Mouse (Mus musculus): ENCODE data around the gene Saa3. TPM values are rescaled to one million over a fixed set of nuclear protein-coding genes. Genes with fewer than 3 reads are reported as not detected.
"Not testable (repeated sequence)": the region's sequence is repeated elsewhere in the genome, so short reads cannot be mapped to it uniquely, and the experiment has no call there.

The Saa3 gene
- polyA plus RNA-seq, 1 experiment from 2014 or later, result 0.08 TPM

- Histone ChIP-seq H3K4me1 (replicated peaks; ENCODE audit: control insufficient read depth, insufficient read depth, low read length) (no peaks in the 10 kb centered on the region), H3K9me3 (ENCODE audit: control insufficient read depth, low read length) (0 out of 2 replicates have a peak, but pooled peaks cover 2% of the 10 kb centered on the region), H3K4me2 (replicated peaks) (no peak overlapping the region), H3K4me3 (replicated peaks; ENCODE audit: low read length) (no peak overlapping the region), H3K27ac (no peak overlapping the region), H3K36me3 (replicated peaks; ENCODE audit: control insufficient read depth, insufficient read depth) (no peaks in the 10 kb centered on the region), H3K9ac (no peak overlapping the region), H3K27me3 (ENCODE audit: control insufficient read depth, insufficient read depth, low read length) (no peaks in the 10 kb centered on the region)
- DNase-seq (ENCODE audit: low spot score) (no peak), ATAC-seq (ENCODE audit: low FRiP score) (no peak)
Observed at GRCm38 (mm10) chr7:46680732-46681131, 34.8 kb downstream of the Saa3 start.

GRCm38 (mm10) chr7:46679044-46679443, 36.5 kb downstream of the Saa3 start:
- not testable (repeated sequence) for H3K4me3 ChIP-seq (replicated peaks; ENCODE audit: low read length); H3K4me2 ChIP-seq (replicated peaks); H3K27ac ChIP-seq; ATAC-seq (ENCODE audit: low FRiP score); H3K9ac ChIP-seq; H3K27me3 ChIP-seq (ENCODE audit: control insufficient read depth, insufficient read depth, low read length); DNase-seq (ENCODE audit: low spot score); H3K9me3 ChIP-seq (ENCODE audit: control insufficient read depth, low read length); H3K4me1 ChIP-seq (replicated peaks; ENCODE audit: control insufficient read depth, insufficient read depth, low read length); H3K36me3 ChIP-seq (replicated peaks; ENCODE audit: control insufficient read depth, insufficient read depth)
- WGBS, result 83% methylated on average over 7 of the region's 7 CpGs

DNA sequence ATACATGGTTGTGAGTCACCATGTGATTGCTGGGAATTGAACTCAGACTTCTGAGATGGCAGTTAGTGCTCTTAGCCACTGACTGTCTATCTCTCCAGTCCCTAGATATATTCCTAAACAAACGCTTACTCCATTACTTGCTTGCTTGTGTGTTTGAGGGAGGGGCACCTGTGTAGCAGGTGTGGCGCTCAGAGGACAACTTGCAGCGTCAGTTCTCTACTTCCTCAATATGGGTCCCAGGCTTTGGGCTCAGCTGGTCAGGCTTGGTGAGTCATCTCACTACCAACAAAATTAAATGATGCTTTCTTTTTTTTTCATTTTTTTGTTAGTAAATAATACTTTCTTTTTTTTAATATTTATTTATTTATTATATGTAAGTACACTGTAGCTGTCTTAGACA, 37.1 kb downstream of the Saa3 start:
- Histone ChIP-seq H3K36me3 (replicated peaks; ENCODE audit: control insufficient read depth, insufficient read depth) (no peaks in the 10 kb centered on the region), H3K9ac (no peak overlapping the region), H3K27ac (no peak overlapping the region), H3K4me1 (replicated peaks; ENCODE audit: control insufficient read depth, insufficient read depth, low read length) (no peaks in the 10 kb centered on the region), H3K4me2 (replicated peaks) (no peak overlapping the region), H3K9me3 (ENCODE audit: control insufficient read depth, low read length) (0 out of 2 replicates have a peak, but pooled peaks cover 2% of the 10 kb centered on the region), H3K4me3 (replicated peaks; ENCODE audit: low read length) (no peak overlapping the region), H3K27me3 (ENCODE audit: control insufficient read depth, insufficient read depth, low read length) (no peaks in the 10 kb centered on the region)
- ATAC-seq (ENCODE audit: low FRiP score) (no peak), DNase-seq (ENCODE audit: low spot score) (no peak)
- WGBS, result 94% methylated on average over 3 of the region's 3 CpGs

DNA sequence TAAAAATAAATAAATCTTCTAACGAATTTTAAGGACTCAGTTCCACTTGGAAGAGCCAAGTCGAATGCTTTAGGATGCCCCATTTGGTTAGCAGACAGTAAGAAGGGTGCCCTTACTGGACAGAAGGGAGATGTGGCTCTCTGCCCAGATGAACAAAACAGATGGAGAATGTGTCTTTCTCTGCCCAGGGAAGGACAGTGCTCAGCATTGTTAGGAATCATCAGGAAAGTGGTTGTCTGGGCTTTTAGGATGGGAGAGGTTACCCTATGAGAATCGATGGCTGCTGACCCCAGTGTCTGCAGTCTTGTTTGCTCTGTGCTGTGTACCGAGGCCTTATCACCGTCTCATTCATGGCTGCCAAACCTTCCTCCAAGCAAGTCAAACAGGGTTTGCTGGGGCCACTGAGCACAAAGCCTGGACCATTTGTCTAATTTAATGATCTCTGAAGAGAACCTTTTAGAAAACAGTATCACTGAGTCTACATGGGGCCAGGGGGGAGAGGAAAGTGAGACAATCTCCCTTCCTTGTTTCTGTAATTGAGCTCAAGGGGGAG, 38.6 kb downstream of the Saa3 start:
- Histone ChIP-seq H3K9ac (no peak overlapping the region), H3K36me3 (replicated peaks; ENCODE audit: control insufficient read depth, insufficient read depth) (no peaks in the 10 kb centered on the region), H3K4me1 (replicated peaks; ENCODE audit: control insufficient read depth, insufficient read depth, low read length) (no peaks in the 10 kb centered on the region), H3K4me3 (replicated peaks; ENCODE audit: low read length) (no peak overlapping the region), H3K27me3 (ENCODE audit: control insufficient read depth, insufficient read depth, low read length) (no peaks in the 10 kb centered on the region), H3K27ac (no peak overlapping the region), H3K4me2 (replicated peaks) (no peak overlapping the region), H3K9me3 (ENCODE audit: control insufficient read depth, low read length) (no peaks in the 10 kb centered on the region)
- no peak for ATAC-seq (ENCODE audit: low FRiP score)
- no peak for DNase-seq (ENCODE audit: low spot score)
- 63% methylated on average over 5 of the region's 5 CpGs for WGBS

DNA sequence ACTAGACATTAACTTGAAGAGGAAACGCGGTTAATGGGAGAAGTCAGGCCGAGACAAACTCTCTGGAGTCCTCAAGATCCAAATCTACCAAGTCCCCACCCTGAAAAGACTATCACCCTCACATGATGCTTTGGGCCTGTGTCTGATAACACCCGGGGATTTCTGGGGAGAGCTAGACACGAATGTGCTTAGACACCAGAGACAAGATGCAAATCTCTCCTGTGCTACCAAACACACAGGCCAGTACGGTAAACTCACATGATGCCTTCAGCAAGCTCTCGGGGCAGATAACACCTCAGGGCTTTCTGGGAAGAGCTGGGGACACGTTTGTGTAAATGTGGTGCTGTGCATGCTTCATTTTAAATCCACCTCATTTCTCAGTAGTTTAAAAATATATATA, 39.6 kb downstream of the Saa3 start:
- no peaks in the 10 kb centered on the region for H3K27me3 ChIP-seq (ENCODE audit: control insufficient read depth, insufficient read depth, low read length)
- no peak overlapping the region for H3K4me3 ChIP-seq (replicated peaks; ENCODE audit: low read length)
- H3K9ac ChIP-seq, result no peak overlapping the region
- ATAC-seq (ENCODE audit: low FRiP score) (no peak), DNase-seq (ENCODE audit: low spot score) (no peak)
- no peak overlapping the region for H3K27ac ChIP-seq
- H3K36me3 ChIP-seq (replicated peaks; ENCODE audit: control insufficient read depth, insufficient read depth), result no peaks in the 10 kb centered on the region
- H3K4me1 ChIP-seq (replicated peaks; ENCODE audit: control insufficient read depth, insufficient read depth, low read length), result no peaks in the 10 kb centered on the region
- 87% methylated on average over 8 of the region's 8 CpGs for WGBS
- H3K4me2 ChIP-seq (replicated peaks), result no peak overlapping the region
- H3K9me3 ChIP-seq (ENCODE audit: control insufficient read depth, low read length), result no peaks in the 10 kb centered on the region

DNA sequence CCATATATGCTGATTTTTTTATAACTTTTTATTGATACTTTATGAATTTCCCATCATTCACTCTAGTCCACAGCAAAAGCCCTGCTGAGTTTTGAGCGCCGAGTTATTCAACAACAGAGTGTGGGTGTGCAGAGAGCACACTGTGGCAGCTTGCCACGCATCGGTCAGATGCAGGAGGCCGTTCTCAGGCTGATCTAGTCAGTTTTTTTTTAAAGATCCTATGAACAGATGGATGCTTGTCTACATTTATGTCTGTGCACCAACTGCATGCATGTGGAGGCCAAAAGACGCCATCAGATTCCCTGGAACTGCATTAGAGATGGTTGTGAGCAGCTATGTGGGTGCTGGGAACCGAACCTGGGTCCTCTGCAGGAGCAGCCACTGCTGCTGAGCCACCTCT, 40.4 kb downstream of the Saa3 start:
- no peak overlapping the region for H3K9ac ChIP-seq
- H3K4me1 ChIP-seq (replicated peaks; ENCODE audit: control insufficient read depth, insufficient read depth, low read length), result no peaks in the 10 kb centered on the region
- DNase-seq (ENCODE audit: low spot score) (no peak), ATAC-seq (ENCODE audit: low FRiP score) (no peak)
- no peaks in the 10 kb centered on the region for H3K27me3 ChIP-seq (ENCODE audit: control insufficient read depth, insufficient read depth, low read length)
- 90% methylated on average over 7 of the region's 7 CpGs for WGBS
- H3K4me3 ChIP-seq (replicated peaks; ENCODE audit: low read length), result no peak overlapping the region
- no peak overlapping the region for H3K27ac ChIP-seq
- H3K36me3 ChIP-seq (replicated peaks; ENCODE audit: control insufficient read depth, insufficient read depth), result no peaks in the 10 kb centered on the region
- H3K9me3 ChIP-seq (ENCODE audit: control insufficient read depth, low read length), result no peaks in the 10 kb centered on the region
- H3K4me2 ChIP-seq (replicated peaks), result no peak overlapping the region

- H3K4me3 ChIP-seq (replicated peaks; ENCODE audit: low read length), result no peak within 1 kb of the TSS
- peaks cover 3% of the 10 kb centered on the region; the same call in 1 of the 2 replicates for H3K4me1 ChIP-seq (replicated peaks; ENCODE audit: control insufficient read depth, insufficient read depth, low read length)
- H3K9me3 ChIP-seq (ENCODE audit: control insufficient read depth, low read length), result no peaks in the 10 kb centered on the region
- H3K9ac ChIP-seq, result no peak within 1 kb of the TSS
- WGBS, result 67% methylated on average over 10 of the region's 10 CpGs
- no peak within 1 kb of the TSS for H3K4me2 ChIP-seq (replicated peaks)
- H3K27ac ChIP-seq, result no peak within 1 kb of the TSS
- H3K27me3 ChIP-seq (ENCODE audit: control insufficient read depth, insufficient read depth, low read length), result no peaks in the 10 kb centered on the region
- no peaks in the 10 kb centered on the region for H3K36me3 ChIP-seq (replicated peaks; ENCODE audit: control insufficient read depth, insufficient read depth)
- DNase-seq (ENCODE audit: low spot score) (no peak), ATAC-seq (ENCODE audit: low FRiP score) (no peak)
Observed at GRCm38 (mm10) chr7:46672160-46672672, 43.3 kb downstream of the Saa3 start, which contains the start of gene Tph1. TSS of gene Tph1 (minus strand) at chr7:46672537.

- H3K9me3 ChIP-seq (ENCODE audit: control insufficient read depth, low read length), result no peaks in the 10 kb centered on the region
- DNase-seq (ENCODE audit: low spot score), result no peak
- H3K36me3 ChIP-seq (replicated peaks; ENCODE audit: control insufficient read depth, insufficient read depth), result no peaks in the 10 kb centered on the region
- ATAC-seq (ENCODE audit: low FRiP score), result no peak
- no peak overlapping the region; the same call in 1 of the 2 replicates for H3K4me3 ChIP-seq (replicated peaks; ENCODE audit: low read length)
- 1% methylated on average over 21 of the region's 21 CpGs for WGBS
- no peak overlapping the region for H3K27ac ChIP-seq
- peak overlapping the region; percentile 44 for H3K4me2 ChIP-seq (replicated peaks)
- H3K4me1 ChIP-seq (replicated peaks; ENCODE audit: control insufficient read depth, insufficient read depth, low read length), result peaks cover 5% of the 10 kb centered on the region; the same call in 1 of the 2 replicates
- peaks cover 13% of the 10 kb centered on the region; the same call in 1 of the 2 replicates for H3K27me3 ChIP-seq (ENCODE audit: control insufficient read depth, insufficient read depth, low read length)
- H3K9ac ChIP-seq, result no peak overlapping the region
Observed at GRCm38 (mm10) chr7:46667256-46667655, 48.2 kb downstream of the Saa3 start.

DNA sequence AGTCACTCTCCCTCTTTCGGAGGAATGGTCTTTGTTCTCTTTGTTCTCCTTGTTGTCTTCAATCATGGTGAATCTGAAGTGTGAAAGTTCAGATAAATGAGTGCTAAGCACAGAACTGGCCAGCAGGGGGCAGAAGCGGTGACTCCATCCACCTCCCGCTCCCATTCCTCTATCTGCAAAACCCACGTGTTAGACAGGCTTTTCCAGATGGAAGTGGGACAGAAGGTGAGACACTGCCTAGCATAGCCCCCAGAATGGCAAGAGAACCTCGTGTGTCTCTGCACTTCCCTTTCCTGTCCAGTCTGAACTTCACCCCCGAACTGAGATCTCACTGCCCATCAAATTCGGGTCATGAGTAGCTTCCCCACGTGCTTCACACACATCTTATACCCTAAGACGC, 50.3 kb downstream of the Saa3 start:
- H3K4me2 ChIP-seq (replicated peaks), result no peak overlapping the region
- no peak for ATAC-seq (ENCODE audit: low FRiP score)
- no peak overlapping the region for H3K27ac ChIP-seq
- H3K9me3 ChIP-seq (ENCODE audit: control insufficient read depth, low read length), result no peaks in the 10 kb centered on the region
- 41% methylated on average over 9 of the region's 9 CpGs for WGBS
- H3K4me1 ChIP-seq (replicated peaks; ENCODE audit: control insufficient read depth, insufficient read depth, low read length), result peaks cover 5% of the 10 kb centered on the region; the same call in 1 of the 2 replicates
- H3K9ac ChIP-seq, result no peak overlapping the region
- no peak for DNase-seq (ENCODE audit: low spot score)
- peaks cover 13% of the 10 kb centered on the region; the same call in 1 of the 2 replicates for H3K27me3 ChIP-seq (ENCODE audit: control insufficient read depth, insufficient read depth, low read length)
- H3K4me3 ChIP-seq (replicated peaks; ENCODE audit: low read length), result no peak overlapping the region
- no peaks in the 10 kb centered on the region for H3K36me3 ChIP-seq (replicated peaks; ENCODE audit: control insufficient read depth, insufficient read depth)

Data from hindbrain, embryonic 14.5 days (tissue).